Mouse (Mus musculus) heart, embryonic 14.5 days (tissue): ENCODE measurements around the gene Klc4. TPM values are rescaled to one million over a fixed set of nuclear protein-coding genes. Genes with fewer than 3 reads are reported as not detected.

Source experiments
- ATAC-seq: fragments of 200-750 bp; cut with Nextera tagmentation; 2 replicates; pipeline ENCODE4 v1.8.0; 2017; ENCODE audit warnings: low read depth, moderate TSS enrichment; ENCODE audit not compliant: insufficient number of reproducible peaks, insufficient read depth, low FRiP score
- H3K27ac ChIP-seq, 2 experiments: fragments of 200-500 bp in 1 of 2; fragments of 300-500 bp in 1 of 2; sonication (generic) in 1 of 2; replicated peaks in 1 of 2; 2 replicates each; pipeline ENCODE4 v1.5.1; 2012 to 2014; ENCODE audit warnings: low read depth in 2 of 2, low read length in 2 of 2, control low read depth in 1 of 2, mild to moderate bottlenecking in 1 of 2, mixed read lengths in 1 of 2; ENCODE audit not compliant: control insufficient read depth in 1 of 2, insufficient read depth in 1 of 2
- H3K27me3 ChIP-seq: fragments of 300-500 bp; sonication (generic); 2 replicates; pipeline ENCODE4 v1.6.1; 2014; ENCODE audit warnings: mild to moderate bottlenecking, low read length, control low read depth; ENCODE audit not compliant: control insufficient read depth, insufficient read depth
- H3K36me3 ChIP-seq: fragments of 300-500 bp; sonication (generic); 2 replicates; pipeline ENCODE4 v1.6.1; 2014; ENCODE audit warnings: mild to moderate bottlenecking, control low read depth, low read length, mixed read lengths; ENCODE audit not compliant: control insufficient read depth, insufficient read depth
- H3K4me1 ChIP-seq, 2 experiments: fragments of 200-500 bp in 1 of 2; fragments of 300-500 bp in 1 of 2; sonication (generic) in 1 of 2; 2 replicates each; pipeline ENCODE4 v1.6.1; 2012 to 2014; ENCODE audit warnings: low read length in 2 of 2, control low read depth in 1 of 2, mixed read lengths in 1 of 2; ENCODE audit not compliant: control insufficient read depth in 2 of 2, insufficient read depth in 2 of 2
- H3K4me2 ChIP-seq: fragments of 300-500 bp; sonication (generic); 2 replicates; pipeline ENCODE4 v1.6.1; 2014; ENCODE audit warnings: mild to moderate bottlenecking, low read length
- H3K4me3 ChIP-seq, 2 experiments: fragments of 200-500 bp in 1 of 2; fragments of 300-500 bp in 1 of 2; sonication (generic) in 1 of 2; 2 replicates each; pipeline ENCODE4 v1.5.1; 2012 to 2014; ENCODE audit warnings: low read length in 2 of 2, mild to moderate bottlenecking in 2 of 2, control low read depth in 1 of 2, low read depth in 1 of 2, moderate library complexity in 1 of 2; ENCODE audit not compliant: control insufficient read depth in 1 of 2, insufficient read depth in 1 of 2
- H3K9ac ChIP-seq: fragments of 300-500 bp; sonication (generic); 2 replicates; pipeline ENCODE4 v1.6.1; 2014; ENCODE audit warnings: mild to moderate bottlenecking, low read length
- H3K9me3 ChIP-seq: fragments of 300-500 bp; sonication (generic); 2 replicates; pipeline ENCODE4 v1.6.1; 2016; ENCODE audit warnings: low read length, control low read depth; ENCODE audit not compliant: control insufficient read depth
- WGBS: fragments of 180-500 bp; shearing (Covaris S2); extraction: QIAGEN DNeasy Blood & Tissue Kit; methylation state at CpG from one replicate; pipeline ENCODE4 v1.1.7; 2014; 5-methylcytosine and 5-hydroxymethylcytosine counted together
- polyA plus RNA-seq: library from polyadenylated mRNA; unstranded; fragments of >200 nt; fragmentation: Nextera tagmentation; extraction: Ambion mirVana; gene quantifications from 2 replicates; pipeline ENCODE4 v1.2.1, GENCODE M21; 2014

The Klc4 gene
- polyA plus RNA-seq, 1 experiment from 2014 or later: 21.4 TPM

DNA sequence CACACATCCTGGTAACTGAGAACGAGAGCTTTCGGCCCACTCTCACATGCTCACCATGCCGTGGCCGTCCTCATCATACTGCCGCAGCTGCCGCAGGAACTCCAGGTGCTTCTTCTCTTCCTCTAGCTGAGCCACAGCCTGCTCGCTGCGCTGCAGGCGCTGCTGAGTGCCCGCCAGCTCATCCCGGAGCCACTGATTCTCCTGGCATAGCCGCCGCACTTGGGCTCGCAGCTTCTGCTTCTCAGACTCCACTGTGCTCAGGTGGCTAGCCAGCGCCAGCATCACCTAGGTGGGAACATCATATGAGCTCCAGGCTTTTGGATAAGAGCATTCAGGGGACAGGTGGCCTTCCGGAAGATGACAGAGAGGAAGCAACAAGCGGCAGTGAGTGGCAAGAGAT, 3.8 kb downstream of the Klc4 start:
- Histone ChIP-seq H3K27me3 (no peaks in the 10 kb centered on the region), H3K4me2 (no peak overlapping the region), H3K4me1 (peaks cover 2 to 22% of the 10 kb centered on the region in 2 experiments; a peak in 3 of 4 replicates), H3K27ac (no peak overlapping the region), H3K4me3 (no peak overlapping the region), H3K36me3 (peaks cover 52% of the 10 kb centered on the region), H3K9me3 (no peaks in the 10 kb centered on the region), H3K9ac (no peak overlapping the region)
- ATAC-seq: no peak
- WGBS: 78% methylated on average over 17 of the region's 17 CpGs

GRCm38 (mm10) chr17:46639929-46640328, 5.9 kb downstream of the Klc4 start:
- peaks cover 4 to 17% of the 10 kb centered on the region in 2 experiments; a peak in 2 of 4 replicates for H3K4me1 ChIP-seq
- no peak overlapping the region for H3K9ac ChIP-seq
- no peak overlapping the region for H3K27ac ChIP-seq
- H3K36me3 ChIP-seq: peaks cover 67% of the 10 kb centered on the region
- no peak overlapping the region for H3K4me3 ChIP-seq
- no peak for ATAC-seq
- no peaks in the 10 kb centered on the region for H3K9me3 ChIP-seq
- 72% methylated on average over 9 of the region's 9 CpGs for WGBS
- no peaks in the 10 kb centered on the region for H3K27me3 ChIP-seq
- H3K4me2 ChIP-seq: no peak overlapping the region

- no peak overlapping the region for H3K4me3 ChIP-seq
Observed at GRCm38 (mm10) chr17:46636831-46637523, 8.8 kb downstream of the Klc4 start.

DNA sequence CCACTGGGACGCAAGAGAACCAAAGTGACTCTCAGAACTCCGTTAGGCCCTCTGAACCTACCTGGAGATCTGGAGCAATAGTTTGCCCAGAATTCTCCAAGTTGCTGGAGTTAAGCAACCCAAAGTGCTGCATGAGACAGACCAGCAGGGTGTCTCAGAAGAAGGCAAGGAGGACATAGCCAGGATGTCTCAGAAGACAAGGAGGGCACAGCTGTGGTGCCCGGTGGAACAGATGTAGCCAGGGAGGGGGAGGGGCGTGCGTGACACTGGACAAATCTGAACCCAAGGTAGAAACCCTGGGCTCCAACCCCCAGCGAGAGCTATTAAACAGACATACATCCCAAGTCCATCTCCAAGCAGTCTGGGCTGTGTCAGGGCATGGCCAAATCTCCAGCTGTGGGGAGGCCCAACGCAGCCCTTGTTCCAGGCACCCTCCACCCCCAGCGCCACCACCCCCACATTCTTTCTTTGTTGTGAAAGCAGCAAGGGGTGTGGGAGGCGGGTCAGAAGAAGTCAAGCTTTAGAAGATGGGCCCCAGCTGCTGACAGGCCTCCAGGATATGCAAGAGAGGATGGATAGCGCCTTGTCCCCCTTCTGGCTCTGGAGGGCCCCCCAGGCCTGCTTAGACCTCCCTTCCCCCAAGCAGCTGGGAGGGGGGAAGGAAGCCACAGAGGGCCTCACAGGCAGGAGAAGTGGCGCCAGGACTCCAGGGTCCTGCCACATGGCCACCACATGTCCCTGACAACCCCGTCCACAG, 16.0 kb downstream of the Klc4 start:
- 10% methylated on average over 12 of the region's 12 CpGs for WGBS
- ATAC-seq: peak; percentile 22; the same call in 1 of the 2 replicates
- no peaks in the 10 kb centered on the region for H3K27me3 ChIP-seq

More at GRCm38 (mm10) chr17:46636831-46637523, 8.8 kb downstream of the Klc4 start:
- WGBS: 27% methylated on average over 15 of the region's 15 CpGs
- peaks cover 70% of the 10 kb centered on the region for H3K36me3 ChIP-seq
- H3K27ac ChIP-seq: no peak overlapping the region
- peak overlapping the region; percentile 44; the same call in 1 of the 2 replicates for H3K9ac ChIP-seq
- H3K4me1 ChIP-seq: peaks cover 4 to 10% of the 10 kb centered on the region in 2 experiments; a peak in 2 of 4 replicates
- H3K9me3 ChIP-seq: no peaks in the 10 kb centered on the region
- ATAC-seq: no peak
- peak overlapping the region; percentile 35; the same call in 1 of the 2 replicates for H3K4me2 ChIP-seq
- H3K27me3 ChIP-seq: no peaks in the 10 kb centered on the region

GRCm38 (mm10) chr17:46628791-46629684, 16.8 kb downstream of the Klc4 start, which contains the start of gene Ptk7:
TSS of gene Ptk7 (minus strand) at chr17:46629504.
- no peaks in the 10 kb centered on the region for H3K9me3 ChIP-seq
- peak; percentile 57; the same call in 1 of the 2 replicates for ATAC-seq
- H3K36me3 ChIP-seq: peaks cover 30% of the 10 kb centered on the region
- WGBS: under 1% methylated on average over 84 of the region's 90 CpGs
- H3K4me2 ChIP-seq: peak within 1 kb of the TSS; percentile 85
- H3K27me3 ChIP-seq: no peaks in the 10 kb centered on the region
- H3K4me3 ChIP-seq: peak within 1 kb of the TSS; percentile 67 to 98
- peaks cover 31 to 44% of the 10 kb centered on the region in 2 experiments for H3K4me1 ChIP-seq
- peak within 1 kb of the TSS; percentile 99 for H3K9ac ChIP-seq
- peak within 1 kb of the TSS; percentile 97 for H3K27ac ChIP-seq

More for the DNA sequence above, 16.0 kb downstream of the Klc4 start:
- Histone ChIP-seq H3K4me1 (peaks cover 23 to 35% of the 10 kb centered on the region in 2 experiments), H3K27ac (peak overlapping the region; percentile 97), H3K36me3 (peaks cover 32% of the 10 kb centered on the region), H3K4me3 (peak overlapping the region; percentile 51 to 98), H3K9me3 (no peaks in the 10 kb centered on the region), H3K4me2 (peak overlapping the region; percentile 85), H3K9ac (peak overlapping the region; percentile 99)

- ATAC-seq: no peak; the same call in 1 of the 2 replicates
- H3K9ac ChIP-seq: peak overlapping the region; percentile 99
- H3K4me1 ChIP-seq: peaks cover 36 to 50% of the 10 kb centered on the region in 2 experiments
- H3K4me2 ChIP-seq: peak overlapping the region; percentile 85
- H3K27me3 ChIP-seq: no peaks in the 10 kb centered on the region
- WGBS: 1% methylated on average over 13 of the region's 13 CpGs
- H3K9me3 ChIP-seq: no peaks in the 10 kb centered on the region
- H3K36me3 ChIP-seq: peaks cover 25% of the 10 kb centered on the region
- peak overlapping the region; percentile 88 to 97 for H3K27ac ChIP-seq
- H3K4me3 ChIP-seq: peak overlapping the region; percentile 67 to 98
Observed at GRCm38 (mm10) chr17:46628471-46628790, 17.4 kb downstream of the Klc4 start.

DNA sequence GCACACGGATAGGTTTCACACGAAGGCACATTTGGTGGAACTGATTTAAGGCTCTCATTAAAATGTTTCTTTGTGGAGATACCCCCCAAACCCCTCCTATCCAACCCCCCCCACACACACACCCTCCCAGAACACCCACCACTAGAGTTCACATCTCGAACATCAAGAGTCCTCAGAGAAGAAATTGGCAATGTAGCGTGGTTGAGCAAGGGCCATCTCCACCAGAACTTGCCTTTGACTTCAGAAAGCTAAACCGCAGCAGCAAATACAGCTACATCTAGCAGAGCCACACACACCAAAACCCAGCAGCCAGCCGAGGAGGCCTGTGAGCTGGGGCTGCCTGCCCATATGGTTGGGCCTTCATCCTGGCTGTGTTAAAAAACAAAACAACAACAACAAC, 18.4 kb downstream of the Klc4 start:
- H3K27me3 ChIP-seq: no peaks in the 10 kb centered on the region
- no peak overlapping the region; a peak in 1 of 4 replicates for H3K27ac ChIP-seq
- WGBS: 51% methylated on average over 6 of the region's 6 CpGs
- peaks cover 15% of the 10 kb centered on the region for H3K36me3 ChIP-seq
- peaks cover 45 to 60% of the 10 kb centered on the region in 2 experiments for H3K4me1 ChIP-seq
- H3K4me2 ChIP-seq: peak overlapping the region; percentile 85
- peak overlapping the region; percentile 67 to 98; a peak in 3 of 4 replicates for H3K4me3 ChIP-seq
- H3K9ac ChIP-seq: peak overlapping the region; percentile 99
- H3K9me3 ChIP-seq: no peaks in the 10 kb centered on the region
- ATAC-seq: no peak
